Mouse (Mus musculus) forebrain, embryonic 10.5 days (tissue): ENCODE measurements around the gene Hist2h3c2. TPM values are rescaled to one million over a fixed set of nuclear protein-coding genes. Genes with fewer than 3 reads are reported as not detected.

Source experiments
- DNase-seq: peaks from one replicate; pipeline ENCODE4 v3.0.0-alpha.2; 2017; ENCODE audit warnings: low spot score; ENCODE audit errors: extremely low spot score
- H3K27ac ChIP-seq: fragments of 300-500 bp; sonication (generic); 2 replicates; pipeline ENCODE4 v1.5.1; 2016; ENCODE audit warnings: mild to moderate bottlenecking
- H3K27me3 ChIP-seq: fragments of 300-500 bp; sonication (generic); 2 replicates; pipeline ENCODE4 v1.6.1; 2016; ENCODE audit warnings: mild to moderate bottlenecking; ENCODE audit not compliant: poor library complexity, severe bottlenecking
- H3K36me3 ChIP-seq: fragments of 300-500 bp; sonication (generic); replicated peaks from 2 replicates; pipeline ENCODE4 v1.6.1; 2016; ENCODE audit warnings: mild to moderate bottlenecking, moderate library complexity
- H3K4me1 ChIP-seq: fragments of 300-500 bp; sonication (generic); 2 replicates; pipeline ENCODE4 v1.6.1; 2016
- H3K4me3 ChIP-seq: fragments of 300-500 bp; sonication (generic); 2 replicates; pipeline ENCODE4 v1.5.1; 2016; ENCODE audit warnings: mild to moderate bottlenecking, moderate library complexity
- H3K9me3 ChIP-seq: fragments of 300-500 bp; sonication (generic); 2 replicates; pipeline ENCODE4 v1.6.1; 2016; ENCODE audit warnings: mild to moderate bottlenecking, moderate library complexity
- WGBS: fragments of 180-500 bp; shearing (Covaris S2); methylation state at CpG from one replicate; pipeline ENCODE4 v1.1.7; 2016; 5-methylcytosine and 5-hydroxymethylcytosine counted together
- microRNA-seq: library from miRNA; unstranded; fragments of <30 nt; microRNA quantifications from one replicate; pipeline ENCODE4, GENCODE M21; 2017
- polyA plus RNA-seq: library from polyadenylated mRNA; unstranded; fragments of >200 nt; fragmentation: Nextera tagmentation; extraction: Ambion mirVana; gene quantifications from 2 replicates; pipeline ENCODE4 v1.2.1, GENCODE M21; 2016

The Hist2h3c2 gene
- polyA plus RNA-seq, 1 experiment from 2014 or later, result 5.9 TPM

GRCm38 (mm10) chr3:96196437-96197128 lies 42.3 kb downstream of the Hist2h3c2 start:
- Histone ChIP-seq H3K9me3 (peaks cover 5% of the 10 kb centered on the region; the same call in 1 of the 2 replicates), H3K4me1 (peaks cover 30% of the 10 kb centered on the region), H3K36me3 (peaks cover 9% of the 10 kb centered on the region), H3K27me3 (peaks cover 9% of the 10 kb centered on the region), H3K4me3 (peak overlapping the region; percentile 79), H3K27ac (peak overlapping the region; percentile 98)
- no peak for DNase-seq
- WGBS, result 21% methylated on average over 27 of the region's 27 CpGs

- Histone ChIP-seq H3K36me3 (peaks cover 9% of the 10 kb centered on the region), H3K9me3 (peaks cover 5% of the 10 kb centered on the region; the same call in 1 of the 2 replicates), H3K27ac (no peak overlapping the region), H3K27me3 (peaks cover 9% of the 10 kb centered on the region), H3K4me1 (peaks cover 30% of the 10 kb centered on the region), H3K4me3 (peak overlapping the region; percentile 79)
- WGBS, result 92% methylated on average over 11 of the region's 11 CpGs
- DNase-seq, result no peak
These were observed 43.2 kb downstream of the Hist2h3c2 start for GRCm38 (mm10) chr3:96195616-96196313.

GRCm38 (mm10) chr3:96194966-96195365 lies 44.0 kb downstream of the Hist2h3c2 start:
- 90% methylated on average over 10 of the region's 10 CpGs for WGBS
- no peak overlapping the region for H3K27ac ChIP-seq
- peaks cover 9% of the 10 kb centered on the region for H3K36me3 ChIP-seq
- peaks cover 5% of the 10 kb centered on the region; the same call in 1 of the 2 replicates for H3K9me3 ChIP-seq
- H3K27me3 ChIP-seq, result peaks cover 9% of the 10 kb centered on the region
- no peak overlapping the region for H3K4me3 ChIP-seq
- no peak for DNase-seq
- peaks cover 30% of the 10 kb centered on the region for H3K4me1 ChIP-seq

- peaks cover 9% of the 10 kb centered on the region for H3K36me3 ChIP-seq
- no peaks in the 10 kb centered on the region for H3K27me3 ChIP-seq
- 53% methylated on average over 12 of the region's 12 CpGs for WGBS
- H3K27ac ChIP-seq, result peak overlapping the region; percentile 3; the same call in 1 of the 2 replicates
- DNase-seq, result no peak
- no peak overlapping the region for H3K4me3 ChIP-seq
- peaks cover 27% of the 10 kb centered on the region for H3K4me1 ChIP-seq
- peaks cover 5% of the 10 kb centered on the region; the same call in 1 of the 2 replicates for H3K9me3 ChIP-seq
These were observed 46.0 kb downstream of the Hist2h3c2 start for GRCm38 (mm10) chr3:96192977-96193376.

Small RNA genes within 50 kb of the gene (microRNA-seq; reads per million reads assigned to microRNA genes)
- gene Gm44492, result not detected
- gene Gm47311, result not detected
- gene Gm47313, result not detected

Other genes starting within 250 kb of the Hist2h3c2 start
- gene Plekho1, start 243.1 kb downstream of the Hist2h3c2 start, polyA plus RNA-seq, result 66.0 and 69.1 TPM in 2 replicates
- gene Vps45, start 180.7 kb downstream of the Hist2h3c2 start, polyA plus RNA-seq, result 24.1 and 28.0 TPM in 2 replicates
- 14.1 and 20.8 TPM in 2 replicates for gene Otud7b, start 134.6 kb downstream of the Hist2h3c2 start, polyA plus RNA-seq
- gene Mtmr11, start 77.1 kb downstream of the Hist2h3c2 start, polyA plus RNA-seq, result 9.3 TPM in 2 replicates
- 276 and 284 TPM in 2 replicates for gene Sf3b4, start 66.8 kb downstream of the Hist2h3c2 start, polyA plus RNA-seq
- gene Sv2a, start 58.0 kb downstream of the Hist2h3c2 start, polyA plus RNA-seq, result 2.1 and 3.5 TPM in 2 replicates
- 89.3 and 93.0 TPM in 2 replicates for gene Bola1, start 19.4 kb downstream of the Hist2h3c2 start, polyA plus RNA-seq
- gene Hist2h2ab, start 19.3 kb downstream of the Hist2h3c2 start, polyA plus RNA-seq, result not detected in 2 replicates
- gene Hist2h2ac, start 18.2 kb downstream of the Hist2h3c2 start, polyA plus RNA-seq, result 11.3 and 12.6 TPM in 2 replicates
- gene Hist2h2be, start 18.0 kb downstream of the Hist2h3c2 start, polyA plus RNA-seq, result 12.8 and 15.5 TPM in 2 replicates
- 19.2 and 34.4 TPM in 2 replicates for gene Hist2h2aa2, start 1.1 kb upstream of the Hist2h3c2 start, polyA plus RNA-seq
- 8.1 and 16.6 TPM in 2 replicates for gene Hist2h2aa1, start 6.4 kb upstream of the Hist2h3c2 start, polyA plus RNA-seq
- gene Hist2h3c1, start 7.6 kb upstream of the Hist2h3c2 start, polyA plus RNA-seq, result 0.86 TPM in 1 of 2 replicates, not detected in the other
- gene Hist2h4, start 24.2 kb upstream of the Hist2h3c2 start, polyA plus RNA-seq, result 12.0 and 14.2 TPM in 2 replicates
- 48.0 and 48.8 TPM in 2 replicates for gene Hist2h3b, start 29.5 kb upstream of the Hist2h3c2 start, polyA plus RNA-seq
- 10.2 and 10.5 TPM in 2 replicates for gene Hist2h2bb, start 30.6 kb upstream of the Hist2h3c2 start, polyA plus RNA-seq
- 0.84 and 1.3 TPM in 2 replicates for gene Fcgr1, start 54.8 kb upstream of the Hist2h3c2 start, polyA plus RNA-seq
- gene BC107364, start 213.2 kb upstream of the Hist2h3c2 start, polyA plus RNA-seq, result 0.20 TPM in 1 of 2 replicates, not detected in the other